Mouse (Mus musculus) hindbrain, embryonic 10.5 days (tissue): ENCODE data around the gene Zfp119b. TPM values are rescaled to one million over a fixed set of nuclear protein-coding genes. Genes with fewer than 3 reads are reported as not detected.

Experiments
- DNase-seq: peaks from one replicate; pipeline ENCODE4 v3.0.0-alpha.2; 2017; ENCODE audit warnings: low spot score
- H3K27ac ChIP-seq: fragments of 300-500 bp; sonication (generic); 2 replicates; pipeline ENCODE4 v1.5.1; 2016; ENCODE audit warnings: mild to moderate bottlenecking, moderate library complexity
- H3K27me3 ChIP-seq: fragments of 300-500 bp; sonication (generic); 2 replicates; pipeline ENCODE4 v1.6.1; 2016; ENCODE audit warnings: mild to moderate bottlenecking; ENCODE audit not compliant: poor library complexity, insufficient read depth, severe bottlenecking
- H3K36me3 ChIP-seq: fragments of 300-500 bp; sonication (generic); 2 replicates; pipeline ENCODE4 v1.6.1; 2016; ENCODE audit warnings: mild to moderate bottlenecking, moderate library complexity
- H3K4me1 ChIP-seq: fragments of 300-500 bp; sonication (generic); replicated peaks from 2 replicates; pipeline ENCODE4 v1.6.1; 2016; ENCODE audit warnings: mild to moderate bottlenecking
- H3K4me3 ChIP-seq: fragments of 300-500 bp; sonication (generic); 2 replicates; pipeline ENCODE4 v1.5.1; 2016; ENCODE audit warnings: mild to moderate bottlenecking, moderate library complexity
- H3K9me3 ChIP-seq: fragments of 300-500 bp; sonication (generic); 2 replicates; pipeline ENCODE4 v1.6.1; 2016; ENCODE audit warnings: mild to moderate bottlenecking, moderate library complexity
- WGBS: fragments of 180-500 bp; shearing (Covaris S2); methylation state at CpG from one replicate; pipeline ENCODE4 v1.1.7; 2016; 5-methylcytosine and 5-hydroxymethylcytosine counted together
- polyA plus RNA-seq: library from polyadenylated mRNA; unstranded; fragments of >200 nt; fragmentation: Nextera tagmentation; extraction: Ambion mirVana; gene quantifications from 2 replicates; pipeline ENCODE4 v1.2.1, GENCODE M21; 2016

Gene Zfp119b
- polyA plus RNA-seq, 1 experiment from 2014 or later, result 4.6 TPM

DNA sequence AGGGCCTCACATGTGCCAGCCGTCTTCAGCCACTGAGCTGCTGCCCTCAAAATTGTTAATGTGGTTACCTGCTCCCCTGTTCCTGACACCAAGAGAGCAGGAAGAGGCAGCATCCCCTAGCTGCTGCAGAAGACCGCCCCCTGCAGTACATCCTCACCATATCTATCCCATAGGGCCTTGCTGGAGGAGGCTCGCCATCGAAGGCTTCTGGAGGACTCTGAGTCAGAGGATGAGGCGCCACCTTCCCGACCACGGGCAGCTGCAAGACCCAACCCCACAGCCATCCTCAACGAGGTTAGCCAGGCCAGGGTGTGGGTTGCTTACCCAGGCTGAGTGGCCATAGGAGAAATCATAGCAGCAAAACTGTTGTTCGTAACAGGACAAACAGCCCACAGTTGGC, 15.7 kb upstream of the Zfp119b start:
- Histone ChIP-seq H3K4me3 (no peak overlapping the region), H3K27ac (no peak overlapping the region), H3K36me3 (peaks cover 79% of the 10 kb centered on the region), H3K27me3 (peaks cover 4% of the 10 kb centered on the region), H3K9me3 (no peaks in the 10 kb centered on the region), H3K4me1 (peaks cover 32% of the 10 kb centered on the region)
- DNase-seq, result no peak
- 85% methylated on average over 9 of the region's 9 CpGs for WGBS

DNA sequence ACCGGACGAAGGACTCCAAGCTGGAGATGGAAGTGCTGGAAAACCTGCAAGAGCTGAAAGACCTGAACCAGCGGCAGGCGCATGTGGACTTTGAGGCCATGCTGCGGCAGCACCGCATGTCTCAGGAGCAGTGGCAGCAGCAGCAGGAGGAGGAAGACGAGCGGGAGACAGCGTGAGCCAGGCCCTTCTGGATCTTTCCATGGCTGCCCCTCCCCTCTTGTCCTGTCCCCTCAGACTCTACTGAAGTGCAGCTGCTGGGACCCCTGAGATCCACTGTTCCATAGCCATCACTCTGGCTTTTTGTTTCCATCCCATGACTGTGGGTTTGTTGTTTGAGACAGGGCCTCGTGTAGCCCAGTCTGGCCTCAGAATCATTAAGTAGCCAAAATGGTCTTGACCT, 15.2 kb upstream of the Zfp119b start:
- WGBS, result 94% methylated on average over 10 of the region's 10 CpGs
- peaks cover 79% of the 10 kb centered on the region for H3K36me3 ChIP-seq
- no peak for DNase-seq
- H3K27ac ChIP-seq, result no peak overlapping the region
- no peaks in the 10 kb centered on the region; the same call in 1 of the 2 replicates for H3K27me3 ChIP-seq
- no peaks in the 10 kb centered on the region for H3K9me3 ChIP-seq
- peaks cover 32% of the 10 kb centered on the region for H3K4me1 ChIP-seq
- no peak overlapping the region for H3K4me3 ChIP-seq

DNA sequence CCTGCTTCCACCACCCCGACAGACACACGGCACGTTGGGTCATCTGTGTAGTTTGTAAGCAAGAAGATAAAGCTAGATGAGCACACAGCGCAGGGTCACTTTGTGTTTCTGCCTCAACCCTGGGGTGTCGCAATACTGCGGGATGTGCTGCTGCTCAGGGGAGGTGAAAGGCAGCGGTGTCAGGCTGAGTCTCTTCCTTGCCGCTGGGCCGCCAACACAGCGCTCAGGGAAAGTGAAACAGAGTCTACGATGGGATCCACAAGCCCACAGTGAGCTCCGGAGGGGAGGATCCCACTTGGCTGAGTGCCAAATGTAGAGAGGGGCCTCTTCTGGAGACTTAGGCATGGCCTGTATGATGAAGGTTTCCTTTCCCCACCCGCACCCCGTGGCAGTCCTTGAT, 13.9 kb upstream of the Zfp119b start:
- Histone ChIP-seq H3K4me3 (no peak overlapping the region), H3K27me3 (no peaks in the 10 kb centered on the region), H3K27ac (no peak overlapping the region), H3K36me3 (peaks cover 76% of the 10 kb centered on the region), H3K9me3 (no peaks in the 10 kb centered on the region), H3K4me1 (peaks cover 24% of the 10 kb centered on the region)
- WGBS, result 89% methylated on average over 14 of the region's 14 CpGs
- no peak for DNase-seq

DNA sequence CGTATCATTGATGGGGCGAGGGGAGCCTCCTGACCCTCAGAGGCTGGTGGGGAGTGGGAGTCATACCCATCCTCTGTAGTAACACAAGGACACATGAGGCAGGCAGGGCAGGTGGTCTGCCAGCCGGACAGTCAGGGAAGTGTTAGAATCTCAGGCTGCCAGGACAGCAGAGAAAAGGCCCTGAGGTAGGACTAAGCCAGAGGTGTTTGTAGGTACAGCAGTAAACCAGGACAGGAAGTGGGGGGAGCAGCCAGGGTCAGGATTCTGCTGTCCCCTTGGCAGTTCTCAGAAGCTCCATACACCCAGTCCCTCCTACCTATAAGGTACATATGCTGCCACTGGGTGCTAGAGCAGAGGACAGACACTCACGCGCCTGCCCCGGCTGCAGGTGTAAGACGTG, 12.3 kb upstream of the Zfp119b start:
- peaks cover 60% of the 10 kb centered on the region for H3K36me3 ChIP-seq
- no peaks in the 10 kb centered on the region for H3K9me3 ChIP-seq
- H3K27ac ChIP-seq, result no peak overlapping the region
- no peaks in the 10 kb centered on the region for H3K27me3 ChIP-seq
- H3K4me3 ChIP-seq, result no peak overlapping the region
- peak; percentile 2 for DNase-seq
- H3K4me1 ChIP-seq, result peaks cover 28% of the 10 kb centered on the region
- WGBS, result 91% methylated on average over 7 of the region's 7 CpGs

DNA sequence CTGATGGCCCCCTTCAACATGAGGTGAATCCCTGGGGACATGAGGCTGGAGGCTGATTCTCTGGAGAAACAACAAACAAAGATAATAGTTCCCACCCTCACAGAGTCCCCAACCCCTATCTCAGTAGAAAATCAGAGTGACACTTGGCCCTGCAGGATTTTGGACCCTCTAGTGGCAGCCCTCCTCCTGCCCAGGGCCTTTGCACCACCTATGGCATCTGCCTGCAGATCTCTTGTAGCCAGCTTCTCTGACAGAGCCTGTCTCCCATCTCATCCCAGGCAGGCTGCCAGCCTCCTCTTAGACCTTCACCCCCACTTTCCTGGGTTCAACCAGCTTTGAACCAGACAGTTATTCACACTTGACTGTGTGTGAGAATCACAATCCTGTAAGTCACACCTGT, 11.5 kb upstream of the Zfp119b start:
- Histone ChIP-seq H3K27ac (no peak overlapping the region), H3K4me1 (peaks cover 37% of the 10 kb centered on the region), H3K4me3 (no peak overlapping the region), H3K27me3 (no peaks in the 10 kb centered on the region), H3K9me3 (no peaks in the 10 kb centered on the region), H3K36me3 (peaks cover 52% of the 10 kb centered on the region)
- DNase-seq, result peak; percentile 0

DNA sequence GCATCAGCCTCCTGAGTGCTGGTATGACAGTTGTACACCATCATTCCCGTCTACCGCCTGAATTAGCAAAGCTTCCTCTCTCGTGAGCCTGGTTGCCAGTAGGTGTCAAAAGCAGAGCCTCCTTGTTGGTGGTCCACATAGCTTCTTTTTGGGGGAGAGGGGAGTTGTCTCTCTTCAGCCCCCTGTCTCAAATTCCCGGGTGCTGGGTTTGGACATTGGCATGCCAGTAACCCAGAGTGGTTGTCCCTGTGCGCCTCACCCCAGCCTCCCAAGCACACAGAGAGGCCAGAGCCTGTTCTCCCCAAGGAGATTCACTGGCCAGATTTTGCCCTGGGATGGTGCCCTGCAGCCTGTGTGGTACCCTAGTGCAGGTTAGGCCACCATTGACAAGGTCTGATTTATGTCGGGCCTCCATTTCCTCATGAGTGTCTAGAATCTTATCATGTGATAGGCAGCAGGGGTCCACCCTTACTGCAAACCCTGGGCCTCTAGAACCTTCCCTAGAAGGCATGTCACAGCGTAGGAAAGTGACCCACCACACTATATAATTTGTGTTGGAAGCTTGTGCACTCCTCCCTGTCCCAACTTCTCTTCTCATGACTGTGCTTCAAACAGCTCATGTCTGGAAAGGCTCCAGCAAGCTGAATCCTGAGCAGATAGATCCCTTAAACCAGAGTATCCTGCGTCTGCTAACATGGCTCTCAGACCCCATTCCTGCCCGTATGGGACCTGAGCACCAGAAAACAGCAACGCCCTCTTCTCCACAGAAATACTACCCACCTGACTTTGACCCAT, 10.8 kb upstream of the Zfp119b start:
- H3K9me3 ChIP-seq, result no peaks in the 10 kb centered on the region
- peaks cover 37% of the 10 kb centered on the region for H3K4me1 ChIP-seq
- peaks cover 4% of the 10 kb centered on the region for H3K27me3 ChIP-seq
- peak overlapping the region; percentile 53 for H3K4me3 ChIP-seq
- H3K27ac ChIP-seq, result peak overlapping the region; percentile 90
- H3K36me3 ChIP-seq, result peaks cover 45% of the 10 kb centered on the region
- WGBS, result 81% methylated on average over 10 of the region's 10 CpGs
- DNase-seq, result no peak

DNA sequence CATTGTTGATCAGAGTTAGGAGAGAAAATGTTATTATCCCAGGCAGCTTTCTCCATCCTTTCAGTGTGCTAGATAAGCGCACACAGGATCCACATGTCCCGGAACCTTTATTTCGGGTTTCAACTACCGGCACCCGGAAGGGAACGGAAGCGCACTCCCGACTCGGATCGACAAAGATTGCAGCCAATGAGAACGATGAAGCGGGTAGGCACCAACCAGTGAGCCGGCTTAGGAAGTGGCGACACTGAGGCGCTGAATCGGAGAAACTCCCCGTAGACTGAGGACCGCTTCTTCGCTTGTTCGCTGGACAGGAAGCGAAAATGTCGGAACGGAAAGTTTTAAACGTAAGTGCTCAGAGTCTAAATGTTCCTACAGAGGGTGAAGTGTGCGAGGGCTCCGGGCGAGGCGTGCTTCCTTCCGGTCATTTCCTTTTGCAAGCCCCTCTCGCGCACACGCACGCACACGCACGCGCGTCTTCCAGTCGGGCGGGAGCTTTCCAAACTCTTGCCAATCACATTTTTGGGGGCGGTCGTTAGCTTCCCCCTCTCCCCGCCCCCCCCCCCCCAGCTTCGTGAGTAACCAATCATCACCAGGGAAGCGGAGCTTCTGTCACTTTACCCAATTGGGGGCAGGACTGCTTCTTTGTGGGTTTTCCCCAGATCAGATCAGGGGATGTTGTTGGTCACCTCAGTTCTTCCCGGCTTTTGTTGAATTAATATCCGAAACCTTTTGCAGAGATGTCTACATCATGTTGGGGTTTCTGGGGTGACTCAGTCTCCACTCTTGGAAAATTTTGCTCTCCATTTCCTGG, 9.8 kb upstream of the Zfp119b start, which contains the start of gene Yju2:
Gene Yju2 (plus strand): TSS at position 182 of the 811 bp plus-strand sequence.
- H3K4me1 ChIP-seq, result peaks cover 37% of the 10 kb centered on the region
- H3K27ac ChIP-seq, result peak within 1 kb of the TSS; percentile 90
- under 1% methylated on average over 46 of the region's 46 CpGs for WGBS
- peaks cover 35% of the 10 kb centered on the region for H3K36me3 ChIP-seq
- peak within 1 kb of the TSS; percentile 53 for H3K4me3 ChIP-seq
- DNase-seq, result peak; percentile 94
- no peaks in the 10 kb centered on the region for H3K9me3 ChIP-seq
- H3K27me3 ChIP-seq, result peaks cover 14% of the 10 kb centered on the region

DNA sequence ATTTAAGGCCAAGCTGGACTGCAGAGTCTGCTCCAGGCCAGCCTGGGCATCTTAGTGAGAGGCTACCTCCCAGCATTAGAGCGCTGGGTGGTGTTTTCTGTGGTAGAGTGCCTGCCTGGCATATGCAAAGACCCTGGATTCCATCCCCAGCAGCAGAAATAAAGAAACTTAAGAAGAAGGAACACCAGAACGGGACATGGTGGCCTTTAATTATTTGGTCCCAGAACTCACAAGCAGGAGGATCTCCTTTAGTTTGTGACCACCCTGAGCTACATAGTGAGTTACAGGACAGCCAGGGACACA, 9.2 kb upstream of the Zfp119b start:
- Histone ChIP-seq H3K4me1 (peaks cover 37% of the 10 kb centered on the region), H3K36me3 (peaks cover 29% of the 10 kb centered on the region)
- 30% methylated on average over 2 of the region's 2 CpGs for WGBS

DNA sequence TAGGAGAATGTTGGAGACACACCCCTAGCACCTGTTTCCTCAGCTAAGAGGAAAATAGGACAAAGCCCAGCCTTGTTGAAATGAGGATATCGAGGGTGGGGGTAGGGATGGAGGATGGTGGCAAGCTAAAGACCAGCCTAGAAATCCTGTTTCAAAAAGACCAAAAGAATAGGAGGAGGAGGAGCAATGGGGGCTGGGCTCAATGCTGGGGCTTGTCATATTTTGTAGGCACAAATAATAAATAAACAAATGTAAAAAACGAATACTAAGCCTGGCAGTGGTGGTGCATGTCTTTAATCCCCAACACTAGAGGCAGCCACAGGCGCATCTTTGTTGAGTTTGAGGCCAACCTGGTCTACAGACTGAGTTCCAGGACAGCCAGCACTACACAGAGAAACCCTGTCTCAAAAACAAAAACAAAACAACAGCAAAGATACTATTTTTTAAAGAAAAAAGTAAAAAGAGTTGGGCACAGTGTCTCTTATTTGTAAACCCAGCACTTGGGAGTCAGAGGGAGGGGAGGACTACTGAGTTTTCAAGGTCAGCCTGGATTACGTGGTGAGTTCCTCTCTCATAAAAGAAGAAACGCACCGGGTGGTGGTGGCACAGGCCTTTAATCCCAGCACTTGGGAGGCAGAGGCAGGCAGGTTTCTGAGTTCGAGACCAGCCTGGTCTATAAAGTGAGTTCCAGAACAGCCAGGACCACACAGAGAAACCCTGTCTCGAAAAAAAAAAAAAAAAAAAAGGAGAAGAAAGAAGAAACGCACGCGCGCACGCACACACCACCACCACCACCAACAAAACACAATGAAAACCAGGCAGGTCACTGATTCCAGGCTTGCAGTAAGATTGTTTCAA, 8.7 kb upstream of the Zfp119b start:
- WGBS, result 83% methylated on average over 13 of the region's 13 CpGs
- H3K27ac ChIP-seq, result peak overlapping the region; percentile 90
- H3K4me1 ChIP-seq, result peaks cover 37% of the 10 kb centered on the region

More for the DNA sequence above, 9.2 kb upstream of the Zfp119b start:
- peaks cover 14% of the 10 kb centered on the region for H3K27me3 ChIP-seq
- peak overlapping the region; percentile 90 for H3K27ac ChIP-seq
- no peaks in the 10 kb centered on the region for H3K9me3 ChIP-seq
- DNase-seq, result no peak
- H3K4me3 ChIP-seq, result peak overlapping the region; percentile 53

DNA sequence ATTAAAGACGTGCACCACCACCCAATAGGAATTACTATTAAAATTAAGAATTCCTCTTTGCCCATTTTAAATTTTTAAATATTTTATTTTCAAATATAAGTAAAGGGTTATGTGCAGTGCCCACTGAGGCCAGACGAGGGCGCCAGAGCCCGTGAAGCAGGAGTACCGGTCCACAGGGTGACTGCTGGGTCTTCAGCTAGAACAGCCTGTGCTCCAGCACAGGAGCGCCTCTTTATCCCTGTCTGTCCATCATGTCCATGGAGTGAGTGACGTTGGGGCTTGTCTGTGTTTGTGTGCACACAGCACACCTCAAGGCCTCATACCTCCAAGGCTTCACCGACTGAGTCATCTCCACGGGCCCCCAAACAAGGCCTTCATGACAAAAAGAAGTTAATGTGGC, 7.9 kb upstream of the Zfp119b start:
- Histone ChIP-seq H3K36me3 (peaks cover 18% of the 10 kb centered on the region), H3K4me3 (peak overlapping the region; percentile 57; the same call in 1 of the 2 replicates), H3K27me3 (peaks cover 14% of the 10 kb centered on the region), H3K27ac (peak overlapping the region; percentile 69), H3K9me3 (no peaks in the 10 kb centered on the region), H3K4me1 (peaks cover 37% of the 10 kb centered on the region)
- DNase-seq, result peak; percentile 81
- WGBS, result 15% methylated on average over 9 of the region's 9 CpGs

More for the DNA sequence above, 8.7 kb upstream of the Zfp119b start:
- peak overlapping the region; percentile 57 for H3K4me3 ChIP-seq
- H3K9me3 ChIP-seq, result no peaks in the 10 kb centered on the region
- peaks cover 23% of the 10 kb centered on the region for H3K36me3 ChIP-seq
- DNase-seq, result no peak
- peaks cover 14% of the 10 kb centered on the region for H3K27me3 ChIP-seq

DNA sequence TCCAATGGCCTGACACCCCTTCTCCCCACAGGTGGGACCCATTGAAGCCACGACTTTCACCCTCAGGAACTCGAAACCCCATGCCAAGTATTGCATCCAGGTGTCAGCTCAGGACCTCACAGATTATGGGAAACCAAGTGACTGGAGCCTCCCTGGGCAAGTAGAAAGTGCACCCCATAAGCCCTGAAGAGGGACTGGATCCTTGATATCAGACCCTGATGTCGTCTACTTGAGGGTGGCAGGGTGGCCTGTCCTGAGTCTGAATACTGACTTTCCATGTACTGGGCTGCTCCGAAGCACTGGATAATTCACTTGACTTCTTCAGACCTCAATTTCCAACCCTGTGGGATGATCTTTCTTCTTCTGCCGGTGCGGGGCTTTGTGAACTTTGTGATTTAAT, 7.3 kb upstream of the Zfp119b start:
- no peaks in the 10 kb centered on the region for H3K9me3 ChIP-seq
- H3K4me1 ChIP-seq, result peaks cover 39% of the 10 kb centered on the region
- peaks cover 14% of the 10 kb centered on the region for H3K27me3 ChIP-seq
- no peak overlapping the region for H3K27ac ChIP-seq
- 30% methylated on average over 6 of the region's 6 CpGs for WGBS
- H3K36me3 ChIP-seq, result peaks cover 12% of the 10 kb centered on the region
- peak overlapping the region; percentile 57 for H3K4me3 ChIP-seq
- no peak for DNase-seq

DNA sequence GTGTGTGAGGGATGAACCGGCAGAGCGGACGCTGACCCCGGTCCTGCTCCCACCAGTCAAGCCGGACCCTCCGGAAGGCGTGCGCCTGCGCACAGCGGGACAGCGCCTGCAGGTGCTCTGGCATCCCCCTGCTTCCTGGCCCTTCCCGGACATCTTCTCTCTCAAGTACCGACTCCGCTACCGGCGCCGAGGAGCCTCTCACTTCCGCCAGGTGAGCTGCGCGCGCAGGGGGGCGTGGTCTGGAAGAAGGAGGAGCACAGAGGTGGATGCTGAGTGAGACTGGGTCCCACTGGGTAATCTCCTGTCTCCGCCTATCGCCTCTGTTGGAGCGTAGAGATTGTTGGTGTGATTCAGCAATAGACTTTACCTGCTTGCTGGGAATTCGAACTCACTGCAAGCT, 6.8 kb upstream of the Zfp119b start:
- Histone ChIP-seq H3K36me3 (peaks cover 7% of the 10 kb centered on the region), H3K4me1 (peaks cover 39% of the 10 kb centered on the region), H3K4me3 (peak overlapping the region; percentile 57), H3K27me3 (peaks cover 14% of the 10 kb centered on the region), H3K27ac (peak overlapping the region; percentile 74), H3K9me3 (no peaks in the 10 kb centered on the region)
- peak; percentile 72 for DNase-seq
- 1% methylated on average over 26 of the region's 26 CpGs for WGBS
